In genomic region chr6:146741986-146742635, GRCm38 (mm10) we compare ENCODE assay signal across 14 mouse cellular contexts.
"Had no signal": no experiment of that assay in that cellular context is flagged by ENCODE, and none has a peak within 500 bp of the region (broad histone marks: within the 10 kb centered on the region; RNA-seq: fewer than 3 reads in every experiment).

No protein-coding gene starts in this region.

- H3K4me2 ChIP-seq: liver, embryonic 12.5 days; lung, embryonic 14.5 days; midbrain, embryonic 12.5 days had no signal

- H3K36me3 ChIP-seq: liver, embryonic 12.5 days; midbrain, embryonic 12.5 days had no signal

- H3K27me3 ChIP-seq: liver, embryonic 12.5 days; megakaryocyte, embryonic 14.5 days; midbrain, embryonic 12.5 days had no signal

- H3K4me3 ChIP-seq: layer of hippocampus, adult 2 months; liver, embryonic 12.5 days; megakaryocyte, embryonic 14.5 days; midbrain, embryonic 12.5 days had no signal

- DNase-seq: kidney, postnatal 10 days; kidney, postnatal 4 days; left cerebral cortex, postnatal 4 days; lung, embryonic 14.5 days; lung, postnatal 10 days; lung, postnatal 4 days; right cerebral cortex, postnatal 14 days; thymus, adult 18-20 months; thymus, postnatal 14 days had no signal

- H3K9me3 ChIP-seq: liver, embryonic 12.5 days; megakaryocyte, embryonic 14.5 days; midbrain, embryonic 12.5 days had no signal

- H3K9ac ChIP-seq: liver, embryonic 12.5 days; lung, embryonic 14.5 days; midbrain, embryonic 12.5 days had no signal

- H3K27ac ChIP-seq: layer of hippocampus, adult 2 months; liver, embryonic 12.5 days; midbrain, embryonic 12.5 days had no signal

- ATAC-seq: liver, embryonic 12.5 days; midbrain, embryonic 16.5 days had no signal
